Mouse (Mus musculus): ENCODE measurements around the gene Zyg11a.
A peak's percentile ranks its signal among the peaks of the same experiment; 100 is the strongest.
"Not testable (repeated sequence)": the region's sequence is repeated elsewhere in the genome, so short reads cannot be mapped to it uniquely, and the experiment has no call there.

Gene Zyg11a

GRCm38 (mm10) chr4:108217332-108218179, at the start of gene Zyg11a:
TSS of gene Zyg11a (minus strand) at chr4:108218048.
- peak; percentile 9 for DNase-seq

DNA sequence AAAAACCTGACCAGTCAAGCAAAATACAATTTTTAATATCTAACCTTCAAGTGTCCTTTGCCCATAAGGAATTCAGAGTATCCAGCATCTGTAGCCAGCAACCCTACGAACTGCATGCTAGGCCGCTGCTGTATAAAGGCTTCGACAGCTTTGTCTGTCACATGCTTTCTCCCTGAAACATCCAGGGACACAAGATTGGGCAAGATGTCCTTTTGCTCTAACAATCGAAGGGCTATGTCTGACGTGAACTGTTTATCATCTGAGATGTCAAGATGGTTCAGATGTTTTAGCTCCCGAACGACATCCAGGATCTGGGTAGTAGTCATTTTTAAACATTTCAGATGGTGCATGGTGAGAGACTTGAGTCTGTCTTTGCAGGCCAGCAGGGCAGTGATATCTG, 47.9 kb upstream of the Zyg11a start:
- no peak for DNase-seq

- DNase-seq = no peak
Measured at GRCm38 (mm10) chr4:108253317-108253716, 35.5 kb upstream of the Zyg11a start.

DNA sequence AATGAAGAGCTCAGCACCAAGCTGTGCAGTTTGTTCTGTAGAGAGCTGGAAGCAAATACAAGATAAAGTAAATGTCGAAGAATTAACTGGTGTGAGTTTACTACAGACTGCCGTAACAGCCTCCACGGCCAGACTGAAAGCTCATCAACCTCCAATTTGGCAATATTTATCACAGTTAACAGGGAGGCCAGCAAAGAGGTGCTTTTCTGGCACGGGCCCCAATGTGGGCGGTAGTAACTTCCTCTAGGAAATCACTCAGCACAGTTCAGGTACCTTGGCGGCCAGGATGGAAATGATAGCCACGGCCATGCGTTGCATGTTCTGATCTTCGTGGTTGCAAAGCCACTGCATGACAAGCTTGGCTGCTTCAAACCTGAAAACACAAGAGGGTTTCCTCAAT, 32.7 kb upstream of the Zyg11a start:
- DNase-seq = no peak

DNA sequence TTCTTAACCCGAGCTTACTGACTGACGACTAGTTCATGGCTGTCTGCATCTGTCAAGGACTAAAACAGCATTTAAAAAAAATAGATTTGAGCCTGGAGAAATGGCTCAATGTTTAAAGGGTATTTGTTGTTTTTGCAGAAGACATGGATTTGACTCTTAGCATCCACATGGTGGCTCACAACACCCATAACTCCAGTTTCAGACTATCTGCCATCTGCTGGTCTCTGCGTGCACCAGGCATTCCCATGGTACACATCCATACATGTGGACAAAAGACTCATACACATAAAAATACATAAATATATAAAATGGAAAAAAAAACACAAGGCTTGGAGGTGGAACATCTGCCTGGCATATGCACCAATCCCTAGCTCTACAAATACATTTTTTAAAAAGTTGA, 31.5 kb upstream of the Zyg11a start:
- DNase-seq = no peak

GRCm38 (mm10) chr4:108233654-108234053, 15.8 kb upstream of the Zyg11a start:
- DNase-seq = no peak

GRCm38 (mm10) chr4:108225341-108225872, 7.6 kb upstream of the Zyg11a start:
- DNase-seq = no peak

DNA sequence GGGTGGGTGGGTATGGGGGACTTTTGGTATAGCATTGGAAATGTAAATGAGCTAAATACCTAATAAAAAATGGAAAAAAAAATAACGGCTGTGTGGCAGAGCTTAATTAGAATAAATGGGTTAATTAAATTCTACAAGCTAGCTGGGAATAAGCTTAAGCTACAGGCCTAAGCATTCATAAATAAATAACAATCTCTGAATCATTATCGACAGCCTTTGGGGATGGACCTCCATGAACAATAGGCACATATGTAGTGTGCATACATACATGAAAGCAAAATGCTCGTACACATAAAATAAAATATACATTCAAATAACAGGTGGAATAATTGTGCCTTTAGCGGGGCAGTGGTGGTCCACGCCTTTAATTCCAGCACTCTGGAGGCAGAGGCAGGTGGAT, 4.7 kb upstream of the Zyg11a start:
- no peak for DNase-seq

DNA sequence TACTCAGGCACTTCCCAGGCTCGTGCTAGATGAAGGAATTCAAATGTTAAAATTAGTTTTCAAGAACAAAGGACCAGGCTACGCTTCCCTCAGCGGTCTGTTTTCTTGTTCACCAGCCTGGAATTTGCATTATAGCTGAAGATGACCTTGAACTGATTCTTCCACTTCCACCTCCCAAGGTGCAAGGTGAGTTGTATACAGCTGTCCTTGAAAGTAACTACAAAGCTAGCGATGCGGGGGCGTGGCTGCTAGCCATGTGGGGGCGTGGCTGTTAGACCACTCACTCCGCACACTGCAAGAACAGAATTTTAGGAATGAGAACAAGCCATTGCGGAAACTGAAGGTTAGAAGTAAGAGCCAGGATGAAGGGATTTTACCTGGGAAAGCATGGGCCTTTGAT, 1.2 kb upstream of the Zyg11a start:
- no peak for DNase-seq

DNA sequence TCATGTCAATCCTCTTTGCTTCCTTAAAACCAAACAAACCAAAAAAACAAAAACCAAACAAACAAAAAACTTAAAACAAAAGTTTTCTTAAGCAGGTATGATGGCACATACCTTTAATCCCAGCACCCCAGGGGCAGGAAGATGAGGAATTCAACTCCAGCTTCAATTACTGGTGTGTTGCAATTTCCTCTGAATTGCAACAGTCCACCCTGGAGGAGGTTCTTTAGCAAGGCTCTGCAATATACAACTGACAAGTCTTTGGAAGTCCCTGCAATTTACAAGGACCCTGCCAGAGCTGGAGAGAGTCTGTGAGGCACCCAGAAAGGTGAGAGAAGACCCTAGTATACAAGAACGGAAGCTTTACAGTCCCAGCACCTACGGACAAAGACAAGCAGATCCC, 4.8 kb downstream of the Zyg11a start:
- no peak for DNase-seq

GRCm38 (mm10) chr4:108204629-108205028, 13.2 kb downstream of the Zyg11a start:
- no peak for DNase-seq

GRCm38 (mm10) chr4:108199236-108199635, 18.6 kb downstream of the Zyg11a start:
- no peak for DNase-seq

DNA sequence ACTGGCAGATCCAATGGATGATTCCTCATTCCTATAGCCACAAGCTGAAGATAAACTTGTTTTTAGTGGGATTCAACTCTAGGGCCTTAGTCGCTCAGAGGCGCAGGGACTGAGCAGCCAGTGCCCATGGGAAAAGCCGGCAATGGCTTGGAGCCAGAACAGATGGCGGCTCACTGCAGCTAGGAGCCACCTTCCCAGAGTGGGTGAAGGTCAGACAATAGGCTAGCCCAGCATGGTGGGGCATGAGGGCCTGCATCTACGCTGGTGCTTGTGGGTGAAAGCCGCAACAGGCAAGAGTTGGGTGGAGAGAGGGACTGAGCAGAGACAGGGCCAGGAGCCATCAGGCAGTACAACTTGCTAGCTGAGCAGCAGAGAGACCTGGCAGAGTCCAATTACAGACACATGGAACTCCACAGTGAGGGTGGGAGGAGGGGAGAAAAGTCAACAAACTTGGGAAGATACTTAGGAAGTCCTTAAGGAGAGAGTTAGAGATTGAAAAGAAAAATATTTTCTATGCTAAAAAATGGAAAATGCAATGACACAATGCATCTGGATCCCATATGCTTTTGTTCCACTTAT, 21.5 kb downstream of the Zyg11a start:
- DNase-seq = no peak

DNA sequence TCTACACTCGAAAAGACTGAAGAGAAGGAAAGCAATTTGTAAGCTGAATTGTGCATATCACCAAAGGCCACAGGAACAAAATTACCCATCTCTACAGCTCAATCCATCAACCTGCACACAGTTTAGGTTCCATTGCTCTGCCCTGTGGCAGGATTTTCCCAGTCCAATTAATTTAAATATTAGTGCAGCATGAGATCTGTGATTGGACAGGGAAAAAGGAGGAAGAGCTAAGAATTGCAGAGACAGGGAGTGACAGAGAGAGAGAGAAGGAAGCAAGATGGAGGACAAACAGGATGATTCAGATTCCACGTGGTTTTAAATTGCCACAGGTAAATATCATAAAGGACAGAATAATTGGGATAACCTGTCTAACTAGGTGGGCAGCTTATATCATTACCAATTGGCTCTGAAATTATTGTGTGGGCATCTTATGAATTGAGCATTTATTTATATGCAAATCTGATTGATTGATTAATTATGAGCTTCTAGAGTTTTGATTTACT, 25.0 kb downstream of the Zyg11a start:
- no peak for DNase-seq

GRCm38 (mm10) chr4:108182278-108182677, 35.6 kb downstream of the Zyg11a start:
- DNase-seq = no peak

DNA sequence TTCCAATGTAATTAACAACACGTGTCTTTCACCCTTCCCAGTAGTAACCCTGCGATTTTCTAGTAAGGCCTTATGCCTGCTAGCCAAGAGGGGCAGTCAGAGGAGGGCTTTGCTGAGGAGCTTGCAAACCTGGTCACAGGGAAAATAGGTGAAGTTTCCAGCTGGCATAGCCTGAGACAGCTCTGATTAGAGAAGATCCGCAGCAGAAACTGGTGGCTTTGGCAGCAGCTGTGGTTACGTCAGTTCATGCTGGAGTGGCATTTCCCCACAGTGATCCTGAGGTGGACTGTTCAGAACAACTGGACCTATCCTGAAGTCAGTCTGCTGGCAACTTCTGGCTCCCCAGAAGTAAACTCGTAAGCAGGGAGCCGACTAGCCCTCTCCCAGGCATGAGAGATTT, 49.8 kb downstream of the Zyg11a start:
- no peak for DNase-seq

- no peak for DNase-seq
Measured at GRCm38 (mm10) chr4:108166874-108167273, 51.0 kb downstream of the Zyg11a start.

GRCm38 (mm10) chr4:108165152-108165895, 52.5 kb downstream of the Zyg11a start, which contains the start of gene Echdc2:
TSS of gene Echdc2 (plus strand) at chr4:108165437.
- DNase-seq = peak; percentile 16

DNA sequence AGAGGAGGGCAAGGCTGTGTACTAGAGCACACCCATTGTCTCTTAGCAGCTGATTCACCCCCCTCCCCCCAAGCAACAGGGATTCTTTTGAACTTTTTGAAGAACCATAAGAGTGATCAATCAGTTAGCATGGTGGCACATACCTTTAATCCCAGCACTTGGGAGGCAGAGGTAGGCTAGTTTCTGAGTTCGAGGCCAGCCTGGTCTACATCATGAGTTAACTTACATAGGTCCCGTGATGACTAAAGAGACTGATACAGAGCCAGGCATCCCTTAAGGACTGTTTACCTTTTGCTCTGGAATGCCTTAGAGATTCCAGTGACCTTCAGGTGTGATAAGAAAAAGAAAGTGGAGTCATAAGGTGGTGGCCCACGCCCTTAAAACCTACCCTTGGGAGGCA, 54.6 kb downstream of the Zyg11a start:
- DNase-seq = no peak

- DNase-seq = no peak
Measured at GRCm38 (mm10) chr4:108161936-108162335, 55.9 kb downstream of the Zyg11a start.

DNA sequence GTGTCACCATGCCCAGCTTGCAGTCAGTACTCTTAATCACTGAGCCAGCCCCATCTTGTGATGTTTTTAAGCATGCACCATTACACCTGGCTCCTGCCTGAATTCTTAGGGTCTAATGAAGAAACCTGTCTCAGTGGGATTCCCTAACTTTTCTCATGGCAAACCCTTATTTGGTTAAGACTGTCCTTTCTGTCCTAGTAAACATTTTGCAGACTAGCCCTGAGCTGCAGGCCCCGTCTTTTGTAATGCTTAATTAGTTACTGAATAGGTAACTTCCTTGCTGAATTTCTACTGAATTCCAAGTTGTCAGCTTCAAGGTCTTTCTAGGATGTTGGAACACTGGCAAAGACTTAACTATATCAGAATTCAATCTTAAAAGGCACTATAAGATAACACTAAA, 62.7 kb downstream of the Zyg11a start:
- not testable (repeated sequence) for DNase-seq

GRCm38 (mm10) chr4:108145554-108145953, 72.3 kb downstream of the Zyg11a start:
- not testable (repeated sequence) for DNase-seq

DNA sequence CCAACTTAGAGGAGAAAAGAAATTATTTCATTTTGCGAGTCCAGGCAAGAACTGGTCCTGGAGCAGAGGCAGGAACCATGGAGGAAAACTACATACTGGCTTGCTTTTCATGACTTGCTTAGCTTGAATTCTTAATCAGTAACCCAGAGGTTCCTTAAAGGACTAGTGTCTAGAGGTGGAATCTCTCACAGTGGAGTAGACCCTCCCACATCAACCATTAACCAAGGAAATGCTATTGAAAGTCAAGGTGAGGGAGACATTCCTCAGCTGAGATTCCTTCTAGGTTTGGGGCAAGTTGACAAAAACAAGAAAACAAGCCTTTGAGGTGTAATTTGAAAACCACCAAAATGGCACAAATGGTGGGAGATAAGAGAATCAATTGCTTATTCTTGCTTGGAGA, 73.0 kb downstream of the Zyg11a start, which contains the start of gene Scp2:
Scp2 (minus strand) TSS at position 119 of the 400 bp plus-strand sequence.
- no peak for DNase-seq

All from right cerebral cortex, postnatal 14 days (tissue).